Mouse (Mus musculus) forebrain, embryonic 12.5 days (tissue): Measurements from ENCODE around the gene Gm37240. TPM values are rescaled to one million over a fixed set of nuclear protein-coding genes. Genes with fewer than 3 reads are reported as not detected.

Experiments
- ATAC-seq: fragments of 200-750 bp; cut with Nextera tagmentation; 2 replicates; pipeline ENCODE4 v1.8.0; 2017; ENCODE audit warnings: moderate TSS enrichment; ENCODE audit not compliant: low FRiP score
- H3K27ac ChIP-seq: fragments of 300-500 bp; sonication (generic); 2 replicates; pipeline ENCODE4 v1.5.1; 2016; ENCODE audit warnings: mild to moderate bottlenecking
- H3K27me3 ChIP-seq: fragments of 300-500 bp; sonication (generic); 2 replicates; pipeline ENCODE4 v1.6.1; 2016; ENCODE audit warnings: mild to moderate bottlenecking
- H3K36me3 ChIP-seq: fragments of 300-500 bp; sonication (generic); replicated peaks from 2 replicates; pipeline ENCODE4 v1.6.1; 2016; ENCODE audit warnings: mild to moderate bottlenecking
- H3K4me1 ChIP-seq: fragments of 300-500 bp; sonication (generic); 2 replicates; pipeline ENCODE4 v1.6.1; 2016
- H3K4me2 ChIP-seq: fragments of 300-500 bp; sonication (generic); 2 replicates; pipeline ENCODE4 v1.6.1; 2016; ENCODE audit warnings: mild to moderate bottlenecking, moderate library complexity
- H3K4me3 ChIP-seq: fragments of 300-500 bp; sonication (generic); replicated peaks from 2 replicates; pipeline ENCODE4 v1.5.1; 2016; ENCODE audit warnings: mild to moderate bottlenecking
- H3K9ac ChIP-seq: fragments of 300-500 bp; sonication (generic); 2 replicates; pipeline ENCODE4 v1.6.1; 2016; ENCODE audit warnings: mild to moderate bottlenecking
- H3K9me3 ChIP-seq: fragments of 300-500 bp; sonication (generic); 2 replicates; pipeline ENCODE4 v1.6.1; 2016
- WGBS: fragments of 180-500 bp; shearing (Covaris S2); methylation state at CpG from one replicate; pipeline ENCODE4 v1.1.7; 2016; 5-methylcytosine and 5-hydroxymethylcytosine counted together
- polyA plus RNA-seq: library from polyadenylated mRNA; unstranded; fragments of >200 nt; fragmentation: Nextera tagmentation; extraction: Ambion mirVana; gene quantifications from 2 replicates; pipeline ENCODE4 v1.2.1, GENCODE M21; 2016

Gm37240 gene
- polyA plus RNA-seq, 1 experiment from 2014 or later = 0.57 TPM

DNA sequence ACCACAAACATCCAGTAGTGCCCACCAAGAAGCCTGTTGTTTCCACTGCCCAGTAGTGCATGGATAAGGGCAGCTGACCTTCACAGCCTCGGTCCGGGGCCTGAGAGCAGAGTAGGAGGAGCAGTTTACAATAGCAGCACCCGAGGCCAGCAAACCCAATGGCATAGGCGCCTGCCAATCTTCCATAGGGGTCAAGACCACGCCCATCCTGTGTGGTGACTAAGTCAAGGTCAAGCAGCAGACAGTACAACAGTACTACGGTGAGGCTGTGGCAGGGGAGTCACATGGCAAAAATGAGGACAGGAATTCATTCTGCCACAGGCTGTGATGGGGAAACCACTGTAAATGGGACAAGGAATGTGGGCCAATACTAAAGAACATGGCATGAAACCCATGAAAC is 417.6 kb downstream of the Gm37240 start:
- WGBS = 84% methylated on average over 6 of the region's 6 CpGs
- Histone ChIP-seq H3K27ac (no peak overlapping the region), H3K4me3 (no peak overlapping the region), H3K36me3 (no peaks in the 10 kb centered on the region), H3K4me2 (no peak overlapping the region), H3K27me3 (no peaks in the 10 kb centered on the region), H3K9ac (no peak overlapping the region), H3K9me3 (no peaks in the 10 kb centered on the region), H3K4me1 (no peaks in the 10 kb centered on the region)
- no peak for ATAC-seq

DNA sequence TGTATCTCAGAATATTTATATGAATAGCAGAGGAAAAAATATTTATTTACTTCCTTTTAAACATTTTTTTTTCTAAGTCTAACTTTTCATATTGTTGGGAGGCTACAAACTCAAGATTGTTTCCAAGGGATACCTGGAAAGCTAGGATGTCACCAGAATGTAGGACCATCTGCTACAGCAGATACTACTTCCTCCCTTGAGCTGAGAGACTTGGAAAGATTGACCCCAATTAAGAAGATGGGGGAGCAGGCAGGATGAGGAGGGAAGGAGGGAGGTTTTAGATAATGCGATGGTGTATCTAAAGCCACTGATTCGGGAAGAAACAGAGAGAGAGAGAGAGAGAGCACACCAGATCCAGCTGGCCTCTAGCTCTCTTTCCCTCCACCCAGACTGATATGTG is 418.3 kb downstream of the Gm37240 start:
- ATAC-seq = no peak
- no peak overlapping the region for H3K9ac ChIP-seq
- 75% methylated on average over 2 of the region's 2 CpGs for WGBS

DNA sequence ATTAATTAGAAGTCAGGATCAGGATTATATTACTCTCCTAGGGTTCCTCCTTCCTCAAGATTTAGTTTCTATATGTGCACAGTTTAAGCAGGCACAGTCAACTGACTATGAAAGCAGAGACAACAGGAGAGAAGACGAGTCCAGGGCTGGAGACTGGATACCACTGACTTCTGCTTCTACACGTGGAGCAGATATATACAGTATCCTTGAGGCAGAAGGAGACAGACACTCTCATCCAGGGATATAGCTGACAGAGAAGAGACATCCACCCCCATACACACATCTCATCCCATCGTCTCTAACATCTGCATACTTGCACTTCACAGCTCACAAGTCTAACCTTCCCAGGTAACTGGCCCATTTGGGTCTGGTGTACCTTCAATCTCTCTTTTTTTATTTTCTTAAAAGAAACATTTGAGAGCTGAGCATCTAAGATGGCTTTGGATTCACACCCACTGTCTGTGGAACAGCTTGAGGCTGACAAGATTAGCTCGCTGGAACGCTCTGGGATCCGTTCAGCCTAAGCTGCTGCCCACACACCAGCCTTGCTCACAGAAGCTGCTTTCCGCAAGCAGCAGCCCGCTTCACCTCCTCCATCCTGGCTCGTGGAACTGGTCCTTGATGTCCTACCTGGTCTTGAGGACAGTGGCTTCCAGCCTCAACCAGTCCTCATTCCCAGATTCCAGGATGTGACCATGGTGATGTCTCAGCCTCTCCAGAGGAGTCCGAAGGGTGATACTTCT is 421.9 kb downstream of the Gm37240 start:
- no peaks in the 10 kb centered on the region for H3K36me3 ChIP-seq
- H3K9me3 ChIP-seq = no peaks in the 10 kb centered on the region
- no peak for ATAC-seq
- H3K9ac ChIP-seq = no peak overlapping the region
- H3K27me3 ChIP-seq = no peaks in the 10 kb centered on the region
- H3K4me1 ChIP-seq = no peaks in the 10 kb centered on the region
- 84% methylated on average over 10 of the region's 10 CpGs for WGBS
- no peak overlapping the region for H3K27ac ChIP-seq
- no peak overlapping the region for H3K4me2 ChIP-seq
- H3K4me3 ChIP-seq = no peak overlapping the region

More for the DNA sequence above, 418.3 kb downstream of the Gm37240 start:
- no peaks in the 10 kb centered on the region for H3K27me3 ChIP-seq
- H3K9me3 ChIP-seq = no peaks in the 10 kb centered on the region
- no peak overlapping the region for H3K4me3 ChIP-seq
- H3K27ac ChIP-seq = no peak overlapping the region
- H3K4me2 ChIP-seq = no peak overlapping the region
- no peaks in the 10 kb centered on the region for H3K36me3 ChIP-seq
- H3K4me1 ChIP-seq = no peaks in the 10 kb centered on the region

DNA sequence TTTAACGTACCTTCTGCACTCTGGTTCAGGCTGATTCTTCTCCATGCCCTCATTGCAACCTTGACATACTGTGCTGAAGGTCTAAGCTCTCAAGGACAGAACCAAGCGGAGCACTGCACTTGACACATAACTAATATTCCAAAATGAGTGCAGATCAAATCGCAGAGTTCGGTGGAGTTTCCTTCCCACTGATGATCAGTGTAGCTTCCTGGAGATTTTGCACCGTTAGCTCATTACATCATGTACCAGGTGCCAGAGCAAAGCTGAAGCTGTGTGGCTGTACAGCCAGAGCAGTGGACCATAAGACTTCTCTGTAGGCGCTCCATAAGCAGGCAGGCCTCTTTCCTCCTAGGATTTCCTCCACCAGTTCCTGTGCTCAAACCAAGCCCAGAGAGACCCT is 427.3 kb downstream of the Gm37240 start:
- 93% methylated on average over 6 of the region's 6 CpGs for WGBS
- no peak overlapping the region for H3K4me2 ChIP-seq

DNA sequence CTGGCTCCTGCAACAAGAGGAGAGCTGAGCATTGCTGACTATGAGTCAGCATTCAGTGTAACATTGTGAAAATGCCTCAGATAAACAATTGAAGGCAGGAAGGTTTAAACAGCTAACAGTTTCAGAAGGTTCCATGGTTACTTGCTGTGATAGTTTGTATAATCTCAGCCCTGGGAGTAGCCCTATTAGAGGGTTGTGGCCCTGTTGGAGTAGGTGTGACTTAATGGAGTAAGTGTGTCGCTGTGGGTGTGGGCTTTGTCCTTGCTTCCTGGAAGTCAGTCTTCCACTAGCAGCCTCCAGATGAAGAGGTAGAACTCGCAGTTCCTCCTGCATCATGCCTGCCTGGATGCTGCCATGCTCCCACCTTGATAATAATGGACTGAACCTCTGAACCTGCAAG is 430.3 kb downstream of the Gm37240 start:
- 87% methylated on average over 2 of the region's 2 CpGs for WGBS
- Histone ChIP-seq H3K4me3 (no peak overlapping the region), H3K36me3 (no peaks in the 10 kb centered on the region), H3K27ac (no peak overlapping the region), H3K27me3 (no peaks in the 10 kb centered on the region), H3K4me2 (no peak overlapping the region), H3K9me3 (no peaks in the 10 kb centered on the region), H3K4me1 (no peaks in the 10 kb centered on the region), H3K9ac (no peak overlapping the region)
- no peak for ATAC-seq

More for the DNA sequence above, 427.3 kb downstream of the Gm37240 start:
- Histone ChIP-seq H3K9me3 (no peaks in the 10 kb centered on the region), H3K9ac (no peak overlapping the region), H3K27me3 (no peaks in the 10 kb centered on the region), H3K27ac (no peak overlapping the region), H3K4me1 (no peaks in the 10 kb centered on the region), H3K36me3 (no peaks in the 10 kb centered on the region), H3K4me3 (no peak overlapping the region)
- no peak for ATAC-seq

DNA sequence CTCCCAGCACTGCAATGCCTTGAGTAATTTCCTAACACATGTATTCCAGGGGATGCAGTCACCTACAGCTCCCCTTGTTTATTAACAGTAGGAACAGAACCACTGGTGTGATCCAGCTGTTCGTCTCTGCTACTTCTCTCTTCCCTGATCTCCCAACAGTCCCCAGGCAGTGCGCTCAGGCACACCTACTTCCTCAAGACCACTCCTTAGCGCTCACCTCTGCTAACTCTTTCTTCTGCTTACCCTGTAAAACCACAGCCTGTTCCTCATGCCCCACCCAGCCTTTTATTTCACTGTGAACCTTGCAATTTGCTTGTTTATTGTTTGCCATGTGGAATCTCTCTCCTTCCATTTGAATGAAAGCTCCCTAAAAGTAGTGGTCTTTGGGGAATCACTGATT is 431.9 kb downstream of the Gm37240 start:
- 88% methylated on average over 3 of the region's 3 CpGs for WGBS
- ATAC-seq = no peak
- Histone ChIP-seq H3K4me2 (no peak overlapping the region), H3K4me1 (0 out of 2 replicates have a peak, but pooled peaks cover 1% of the 10 kb centered on the region), H3K36me3 (no peaks in the 10 kb centered on the region), H3K27me3 (no peaks in the 10 kb centered on the region), H3K27ac (no peak overlapping the region), H3K9ac (no peak overlapping the region), H3K9me3 (no peaks in the 10 kb centered on the region), H3K4me3 (no peak overlapping the region)

DNA sequence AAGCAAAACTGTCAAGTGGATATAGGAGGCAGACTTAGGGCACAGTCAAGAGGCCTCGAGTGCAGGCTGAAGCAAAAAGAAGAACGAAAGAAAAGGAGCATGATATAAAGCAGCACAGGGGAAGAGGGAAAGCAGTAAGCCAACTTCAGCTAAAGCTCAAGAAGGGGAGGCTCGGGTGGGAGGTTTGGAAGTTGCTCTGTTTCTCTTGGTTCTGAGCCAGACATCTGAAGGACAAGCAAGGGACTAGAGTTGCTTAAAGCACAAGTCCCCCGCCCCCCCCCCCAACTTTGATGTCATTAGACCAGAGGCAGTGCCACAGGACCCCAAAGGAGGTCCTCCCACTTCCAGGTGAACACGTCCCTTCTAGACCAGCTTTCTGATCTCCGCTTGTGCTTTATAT is 433.3 kb downstream of the Gm37240 start:
- Histone ChIP-seq H3K9me3 (no peaks in the 10 kb centered on the region), H3K36me3 (no peaks in the 10 kb centered on the region), H3K4me3 (no peak overlapping the region), H3K9ac (no peak overlapping the region), H3K4me1 (peaks cover 8% of the 10 kb centered on the region; the same call in 1 of the 2 replicates), H3K4me2 (no peak overlapping the region), H3K27ac (no peak overlapping the region), H3K27me3 (no peaks in the 10 kb centered on the region)
- WGBS = 91% methylated on average over 6 of the region's 6 CpGs
- no peak for ATAC-seq

DNA sequence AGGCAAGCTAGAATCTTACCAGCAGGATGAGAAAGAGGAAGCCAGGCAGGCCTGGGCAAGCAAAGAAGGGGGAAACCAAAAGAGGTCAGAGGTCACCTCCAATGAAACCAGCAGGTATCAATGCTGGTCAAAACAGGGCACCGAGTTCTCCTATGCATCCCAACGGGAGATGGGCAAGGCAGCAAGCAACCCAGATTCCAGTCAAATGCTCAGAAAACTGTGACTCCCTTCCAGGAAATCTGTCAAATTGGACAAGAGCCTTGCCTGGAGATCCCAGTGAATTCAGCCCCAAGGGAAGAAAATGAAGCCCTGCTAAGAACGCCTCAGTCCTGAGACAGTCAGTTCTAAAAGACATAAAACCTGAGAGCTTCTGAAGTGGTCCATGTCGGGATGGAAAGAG is 437.9 kb downstream of the Gm37240 start:
- 45% methylated on average over 4 of the region's 4 CpGs for WGBS
- no peak overlapping the region for H3K27ac ChIP-seq
- peaks cover 8% of the 10 kb centered on the region; the same call in 1 of the 2 replicates for H3K4me1 ChIP-seq
- H3K9ac ChIP-seq = no peak overlapping the region
- ATAC-seq = no peak
- no peaks in the 10 kb centered on the region for H3K36me3 ChIP-seq
- H3K4me3 ChIP-seq = no peak overlapping the region
- no peaks in the 10 kb centered on the region for H3K9me3 ChIP-seq
- H3K27me3 ChIP-seq = no peaks in the 10 kb centered on the region
- H3K4me2 ChIP-seq = no peak overlapping the region

DNA sequence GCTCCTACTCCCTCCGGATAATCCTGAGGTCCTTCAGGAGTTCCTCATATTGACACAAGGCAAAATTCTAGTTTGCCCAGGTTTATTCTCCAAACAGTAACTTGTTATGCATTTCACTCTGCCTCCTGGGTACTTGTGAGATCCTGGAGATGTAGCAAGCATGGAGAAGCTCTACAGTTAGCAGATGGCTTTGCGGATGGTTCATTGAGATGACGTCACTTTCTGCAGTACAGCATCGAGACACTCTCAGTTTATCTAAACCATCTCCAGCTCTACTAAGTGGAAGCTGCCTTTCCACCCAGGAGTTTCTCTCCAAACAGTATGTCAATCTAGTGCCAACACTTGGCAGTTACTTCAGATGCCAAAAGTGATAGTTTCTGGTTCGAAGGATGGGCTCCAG is 444.5 kb downstream of the Gm37240 start:
- no peaks in the 10 kb centered on the region for H3K4me1 ChIP-seq
- H3K9me3 ChIP-seq = no peaks in the 10 kb centered on the region
- 96% methylated on average over 5 of the region's 5 CpGs for WGBS
- no peak overlapping the region for H3K4me3 ChIP-seq
- no peaks in the 10 kb centered on the region for H3K27me3 ChIP-seq
- no peak for ATAC-seq
- H3K4me2 ChIP-seq = no peak overlapping the region
- no peak overlapping the region for H3K9ac ChIP-seq
- H3K27ac ChIP-seq = no peak overlapping the region
- no peaks in the 10 kb centered on the region for H3K36me3 ChIP-seq

DNA sequence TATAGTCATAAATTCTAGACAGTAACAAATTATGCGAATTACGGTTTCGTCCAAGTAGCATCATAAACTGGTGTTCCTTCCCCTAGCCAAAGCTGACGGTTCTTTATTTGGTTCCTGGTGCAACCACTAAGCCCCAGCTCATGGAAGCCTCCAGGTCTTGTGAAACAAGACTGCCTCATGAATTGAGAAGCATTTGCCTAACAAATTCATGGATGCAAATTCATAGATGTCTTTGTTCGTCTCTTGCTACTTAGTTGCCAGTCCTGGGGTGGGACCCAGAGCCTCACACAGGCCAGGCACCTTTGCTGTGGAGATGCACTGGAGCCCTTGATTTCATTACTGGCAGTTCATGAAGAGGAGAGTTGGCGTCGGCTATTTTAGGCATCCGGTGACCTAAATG is 445.1 kb downstream of the Gm37240 start:
- H3K36me3 ChIP-seq = no peaks in the 10 kb centered on the region
- WGBS = 93% methylated on average over 8 of the region's 8 CpGs

DNA sequence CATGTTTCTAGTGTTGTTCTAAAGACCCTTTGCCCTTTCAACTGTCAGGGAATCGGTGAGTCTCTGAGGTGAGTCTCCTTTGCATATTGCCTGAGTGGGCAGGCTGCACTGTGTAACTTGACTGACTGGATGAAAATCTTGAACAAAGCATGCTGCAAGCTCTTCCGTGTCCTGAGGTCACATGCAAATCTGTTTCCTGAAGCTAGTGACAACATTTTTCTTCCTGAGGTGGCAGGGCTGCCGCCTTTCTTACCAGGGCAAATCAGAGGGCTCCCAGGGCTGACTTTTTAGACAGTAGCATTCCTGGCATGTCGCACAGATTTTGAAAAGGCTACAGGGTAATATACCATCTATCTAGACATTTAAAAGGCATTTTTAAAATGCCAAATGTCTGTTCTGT is 451.9 kb downstream of the Gm37240 start:
- H3K4me2 ChIP-seq = no peak overlapping the region
- no peak overlapping the region for H3K9ac ChIP-seq
- no peaks in the 10 kb centered on the region for H3K27me3 ChIP-seq
- no peaks in the 10 kb centered on the region for H3K9me3 ChIP-seq
- no peak overlapping the region for H3K27ac ChIP-seq
- H3K4me3 ChIP-seq = no peak overlapping the region
- H3K36me3 ChIP-seq = no peaks in the 10 kb centered on the region
- WGBS = 66% methylated on average over 4 of the region's 4 CpGs
- H3K4me1 ChIP-seq = no peaks in the 10 kb centered on the region
- ATAC-seq = no peak

More for the DNA sequence above, 445.1 kb downstream of the Gm37240 start:
- no peak overlapping the region for H3K9ac ChIP-seq
- no peak overlapping the region for H3K4me3 ChIP-seq
- H3K27ac ChIP-seq = no peak overlapping the region
- H3K27me3 ChIP-seq = no peaks in the 10 kb centered on the region
- no peak overlapping the region for H3K4me2 ChIP-seq
- H3K9me3 ChIP-seq = no peaks in the 10 kb centered on the region
- ATAC-seq = no peak
- no peaks in the 10 kb centered on the region for H3K4me1 ChIP-seq

DNA sequence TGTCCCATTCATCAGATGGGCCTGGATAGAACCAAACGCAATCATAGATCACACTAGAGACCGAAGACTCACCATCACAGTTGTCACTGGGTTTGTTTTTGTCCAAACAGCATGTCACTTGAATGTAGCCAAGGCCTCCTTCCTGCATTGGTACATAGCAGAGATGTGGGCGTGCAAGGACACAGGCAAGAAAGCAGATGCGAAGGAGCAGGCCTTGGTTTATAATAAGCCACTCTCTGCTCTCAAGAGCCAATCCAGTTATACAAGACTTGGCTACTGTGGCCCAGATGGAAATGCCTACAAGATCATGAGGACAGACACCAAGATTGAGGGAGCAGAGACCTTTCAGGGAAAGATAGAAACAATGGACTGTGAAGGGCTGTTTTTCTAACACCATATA is 456.1 kb downstream of the Gm37240 start:
- H3K27me3 ChIP-seq = no peaks in the 10 kb centered on the region
- WGBS = 91% methylated on average over 4 of the region's 4 CpGs
- no peaks in the 10 kb centered on the region for H3K36me3 ChIP-seq
- no peak overlapping the region for H3K4me2 ChIP-seq
- H3K9me3 ChIP-seq = no peaks in the 10 kb centered on the region
- H3K4me3 ChIP-seq = no peak overlapping the region
- H3K4me1 ChIP-seq = no peaks in the 10 kb centered on the region
- H3K9ac ChIP-seq = no peak overlapping the region
- H3K27ac ChIP-seq = no peak overlapping the region
- no peak for ATAC-seq

DNA sequence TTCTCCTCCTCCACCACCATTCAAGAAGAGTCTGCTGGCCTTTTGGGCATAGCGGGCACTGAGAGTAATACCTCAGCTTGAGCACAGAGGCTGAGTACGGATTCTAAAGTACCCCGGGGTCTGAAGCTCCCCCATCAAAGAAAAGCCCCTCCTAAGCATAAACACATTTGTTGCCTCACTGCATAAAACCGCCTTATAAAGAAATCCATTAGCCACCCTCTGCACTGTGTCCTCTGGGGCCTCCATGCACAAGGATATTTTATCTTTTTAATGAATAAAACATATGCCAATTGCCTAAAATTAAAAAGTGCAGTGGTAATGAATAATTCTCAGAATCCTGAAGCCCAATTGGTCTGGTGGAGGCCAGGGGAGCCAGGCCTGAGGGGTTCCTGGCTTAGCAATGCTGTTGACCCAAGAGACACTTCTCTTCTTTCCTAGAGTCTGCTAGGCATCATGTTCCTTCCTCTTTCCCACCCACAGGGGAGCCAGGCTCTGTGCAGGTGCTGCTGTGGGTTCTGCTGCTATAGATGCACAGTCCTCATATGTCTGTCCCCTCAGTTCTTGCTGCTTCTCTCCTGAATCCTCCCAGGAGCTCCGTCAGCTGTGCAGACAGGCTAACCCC is 463.8 kb downstream of the Gm37240 start:
- Histone ChIP-seq H3K36me3 (no peaks in the 10 kb centered on the region), H3K4me3 (no peak overlapping the region), H3K9ac (no peak overlapping the region), H3K27me3 (no peaks in the 10 kb centered on the region), H3K4me1 (0 out of 2 replicates have a peak, but pooled peaks cover 6% of the 10 kb centered on the region), H3K9me3 (no peaks in the 10 kb centered on the region), H3K4me2 (no peak overlapping the region), H3K27ac (no peak overlapping the region)
- no peak for ATAC-seq
- WGBS = 65% methylated on average over 5 of the region's 5 CpGs
